Mouse (Mus musculus) gastrocnemius, postnatal 25 days (tissue): Measurements from ENCODE around the gene Foxo1. TPM values are rescaled to one million over a fixed set of nuclear protein-coding genes. Genes with fewer than 3 reads are reported as not detected.

ENCODE experiments used
- DNase-seq: peaks from one replicate; pipeline ENCODE4 v3.0.0; 2022
- total RNA-seq, 2 experiments: library from RNA; stranded (reverse); gene quantifications; 1 replicate in 1 of 2; 2 replicates in 1 of 2; pipeline ENCODE4 v1.2.3; 2021

The Foxo1 gene
- total RNA-seq, 2 experiments from 2014 or later: 15.5 to 19.3 TPM

DNA sequence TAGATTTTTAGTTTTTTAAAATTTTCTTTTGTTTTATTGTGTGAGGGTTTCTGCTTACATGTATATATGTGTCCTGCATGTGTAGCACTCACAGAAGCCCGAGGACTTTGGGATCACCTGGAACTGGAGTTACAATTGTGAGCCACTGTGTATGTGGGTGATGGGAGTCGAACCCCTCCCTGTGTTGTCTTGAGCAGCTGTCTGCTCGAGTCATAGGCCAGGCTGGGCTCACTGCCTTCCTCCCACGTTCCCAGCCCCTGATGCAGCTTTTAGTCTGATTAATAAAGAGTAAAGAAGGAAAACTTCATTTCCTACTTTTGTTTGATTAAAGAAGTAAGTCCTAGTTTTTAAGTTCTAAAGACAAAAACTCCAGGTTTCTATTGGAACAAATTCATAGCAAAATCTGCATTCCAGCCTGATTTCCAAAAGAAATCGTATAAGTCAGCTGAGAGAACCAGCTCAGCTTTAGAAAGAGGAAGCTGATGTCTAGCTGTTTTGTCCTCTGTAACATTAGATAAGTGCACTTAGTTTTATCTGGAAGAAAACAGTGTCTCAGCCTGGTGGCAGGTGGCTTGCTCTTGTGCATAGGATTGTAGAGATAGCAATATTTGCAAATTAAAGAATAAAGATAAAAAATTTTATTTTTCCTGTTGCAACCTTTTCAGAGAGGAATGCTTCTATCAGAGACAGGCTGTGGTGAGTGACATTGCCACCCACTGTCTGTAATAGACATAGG is 40.6 kb downstream of the Foxo1 start:
- DNase-seq: no peak

DNA sequence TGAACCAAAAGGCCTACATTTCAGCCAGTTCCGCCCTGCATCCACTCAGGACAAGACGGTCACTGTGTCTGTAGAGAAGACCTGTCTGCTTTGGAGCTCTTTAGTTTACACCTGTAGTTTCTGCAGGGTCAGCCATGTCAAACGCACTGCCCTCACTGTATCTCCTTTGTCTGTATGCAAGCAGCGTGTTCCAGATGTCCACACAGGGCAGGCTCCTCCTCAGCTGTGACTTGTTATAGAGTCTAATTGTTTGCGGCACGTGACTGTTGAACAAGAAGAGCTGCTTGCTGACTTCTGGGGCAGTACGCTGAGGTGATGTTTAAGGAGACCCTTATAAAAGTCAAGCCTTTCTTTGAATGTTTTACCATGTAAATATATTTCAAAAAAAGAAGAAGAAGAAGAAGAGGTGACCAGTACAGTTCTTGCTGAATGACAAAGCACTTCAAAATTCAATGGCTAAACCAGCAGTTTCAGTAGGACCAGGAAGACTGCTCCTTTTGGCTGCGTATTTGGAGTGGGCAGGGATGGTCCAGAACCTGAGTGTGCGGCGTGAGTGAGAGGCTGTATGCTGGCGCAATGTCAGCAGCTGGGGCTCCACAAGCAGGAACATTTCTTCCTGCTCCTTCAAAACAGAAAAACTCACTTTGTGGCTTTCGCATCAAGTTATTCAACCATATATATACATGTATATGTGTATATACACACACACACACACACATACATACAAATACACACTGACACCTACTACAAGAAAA is 52.6 kb downstream of the Foxo1 start:
- DNase-seq: no peak

DNA sequence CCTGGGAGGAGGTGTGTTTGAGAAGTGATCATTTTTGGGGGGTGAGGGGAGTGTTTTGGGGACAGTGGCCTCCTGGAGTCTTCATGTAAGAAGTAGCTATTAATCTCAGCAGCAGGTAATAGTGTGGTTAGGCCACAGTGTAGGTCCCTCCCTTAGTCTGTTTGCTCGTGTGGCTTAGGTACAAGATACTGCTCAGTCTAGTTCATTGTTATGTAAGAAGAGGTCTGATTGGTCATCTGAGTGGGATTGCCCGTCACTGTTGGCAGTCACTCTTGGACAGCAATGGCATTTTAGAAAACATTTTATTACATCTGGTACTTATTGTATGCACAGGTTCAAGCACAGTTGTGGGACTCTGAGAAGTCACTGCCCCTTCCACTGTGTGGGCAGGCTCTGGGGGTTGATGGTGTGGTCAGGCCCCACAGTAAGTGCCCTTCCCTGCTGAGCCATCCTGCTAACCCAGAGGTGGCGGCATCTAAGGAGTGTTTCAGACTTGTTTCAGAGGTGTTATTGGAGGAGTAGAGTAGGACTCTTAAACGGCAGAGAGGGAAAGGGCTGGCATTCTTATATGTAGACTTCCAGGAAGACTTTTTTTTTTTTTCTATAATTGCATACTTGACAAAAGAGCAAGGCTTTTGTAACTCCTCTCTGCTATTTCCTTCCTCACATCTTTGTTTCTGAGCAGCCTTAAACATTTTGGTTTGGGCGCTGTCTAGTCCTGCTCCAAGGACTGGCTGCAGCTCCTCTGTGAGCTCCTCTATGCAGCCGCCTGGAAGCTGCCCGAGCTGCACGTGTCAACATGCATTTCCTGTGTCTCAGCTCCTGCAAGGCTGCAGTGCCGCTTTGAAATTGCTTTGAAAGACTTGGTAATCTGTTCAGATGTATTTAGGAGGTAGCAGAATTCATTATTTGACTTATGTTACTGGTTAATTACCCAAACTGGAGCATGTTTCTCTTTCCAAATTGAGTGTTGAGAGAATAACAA is 54.6 kb downstream of the Foxo1 start:
- no peak for DNase-seq

DNA sequence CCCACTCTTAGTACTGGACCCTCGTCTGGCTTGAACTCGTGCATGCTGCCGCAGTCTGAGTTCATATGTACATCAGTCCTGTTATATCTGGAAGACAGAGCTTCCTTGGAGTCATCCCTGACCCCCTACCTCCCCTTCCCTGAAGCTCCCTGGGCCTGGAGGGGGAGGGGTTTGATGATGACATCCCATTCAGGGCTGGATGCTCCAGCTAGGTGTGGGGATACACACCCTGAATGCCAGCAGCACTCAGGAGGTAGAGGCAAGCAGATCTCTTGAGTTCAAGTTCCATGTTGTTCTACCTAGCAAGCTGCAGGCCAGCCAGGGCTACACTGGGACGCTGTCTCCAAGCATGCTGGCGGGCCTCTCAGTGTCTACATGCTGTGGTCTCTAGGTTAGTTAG is 56.9 kb downstream of the Foxo1 start:
- no peak for DNase-seq

DNA sequence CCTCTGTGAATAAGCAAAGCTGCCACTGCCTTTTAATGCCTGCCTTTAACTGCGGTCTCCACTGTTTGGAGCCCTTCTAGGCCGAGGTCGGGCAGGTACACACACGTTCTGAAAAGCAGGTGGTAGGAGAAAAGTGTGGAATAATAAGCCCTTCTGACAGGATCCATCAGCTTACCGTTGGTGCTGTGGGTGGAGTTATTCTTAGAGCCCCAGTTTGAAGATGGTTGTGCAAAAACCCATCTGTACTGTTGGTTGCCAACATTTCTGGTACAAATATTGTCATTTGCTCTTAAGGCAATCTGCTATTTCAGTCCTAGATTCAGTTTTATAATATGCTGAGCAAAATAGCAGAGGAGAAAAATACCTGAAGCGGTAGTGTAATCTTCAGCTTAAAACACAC is 58.6 kb downstream of the Foxo1 start:
- DNase-seq: no peak

DNA sequence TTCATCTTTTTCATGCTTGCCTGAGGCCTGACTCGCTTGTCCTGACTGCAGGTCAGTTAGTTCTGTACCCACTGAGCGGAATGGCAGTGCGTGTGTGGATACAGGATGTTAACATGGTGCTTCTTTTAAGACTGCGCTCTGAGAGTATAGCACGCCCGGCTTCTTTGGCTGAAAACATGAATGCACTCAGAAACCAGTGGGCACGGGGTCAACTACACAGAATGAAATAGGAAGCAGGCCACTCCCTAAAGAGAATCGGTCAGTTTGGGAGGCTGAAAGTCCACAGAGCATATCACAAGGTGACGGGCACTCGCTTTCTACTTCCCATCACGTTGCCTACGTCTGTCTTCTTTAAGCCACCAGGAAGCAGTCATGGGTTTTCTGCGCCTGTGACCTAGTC is 59.0 kb downstream of the Foxo1 start:
- DNase-seq: no peak

DNA sequence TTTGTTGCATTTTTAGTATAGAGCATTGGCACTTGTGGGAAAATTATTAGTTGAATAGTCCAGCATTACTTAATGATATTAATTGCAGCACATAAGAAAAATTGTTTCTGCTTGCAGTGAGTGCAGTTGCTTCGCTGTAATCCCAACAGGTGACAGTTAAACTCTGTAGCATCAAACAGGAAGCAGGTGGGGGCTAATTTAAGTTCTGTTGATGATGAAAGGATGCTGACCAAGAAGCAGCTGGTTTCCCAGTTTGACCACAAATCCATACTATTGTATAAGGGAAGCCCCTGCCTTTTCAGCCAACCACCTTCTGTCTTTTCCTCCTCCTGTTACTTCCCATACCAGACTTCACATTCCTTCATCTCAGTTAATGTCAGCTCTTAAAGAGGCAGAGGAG is 63.6 kb downstream of the Foxo1 start:
- no peak for DNase-seq

DNA sequence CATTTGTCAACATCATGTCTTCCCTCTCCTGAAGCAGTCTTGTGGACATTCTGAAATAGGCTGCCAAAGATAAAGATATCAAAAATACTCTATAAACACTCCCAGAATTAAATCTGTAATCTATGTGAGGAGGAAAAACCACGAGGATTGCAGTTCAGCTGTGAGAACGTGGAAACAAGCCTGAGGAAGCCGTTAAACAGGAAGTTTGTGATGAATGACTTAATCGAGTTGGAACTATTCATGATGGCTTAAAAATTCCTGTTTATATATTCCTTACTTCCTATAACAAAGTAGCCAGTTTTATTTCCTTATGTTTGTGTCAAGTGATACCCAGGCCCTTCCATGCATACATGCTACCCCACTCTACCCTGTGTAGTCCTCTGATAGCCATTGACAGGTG is 70.6 kb downstream of the Foxo1 start:
- DNase-seq: no peak

DNA sequence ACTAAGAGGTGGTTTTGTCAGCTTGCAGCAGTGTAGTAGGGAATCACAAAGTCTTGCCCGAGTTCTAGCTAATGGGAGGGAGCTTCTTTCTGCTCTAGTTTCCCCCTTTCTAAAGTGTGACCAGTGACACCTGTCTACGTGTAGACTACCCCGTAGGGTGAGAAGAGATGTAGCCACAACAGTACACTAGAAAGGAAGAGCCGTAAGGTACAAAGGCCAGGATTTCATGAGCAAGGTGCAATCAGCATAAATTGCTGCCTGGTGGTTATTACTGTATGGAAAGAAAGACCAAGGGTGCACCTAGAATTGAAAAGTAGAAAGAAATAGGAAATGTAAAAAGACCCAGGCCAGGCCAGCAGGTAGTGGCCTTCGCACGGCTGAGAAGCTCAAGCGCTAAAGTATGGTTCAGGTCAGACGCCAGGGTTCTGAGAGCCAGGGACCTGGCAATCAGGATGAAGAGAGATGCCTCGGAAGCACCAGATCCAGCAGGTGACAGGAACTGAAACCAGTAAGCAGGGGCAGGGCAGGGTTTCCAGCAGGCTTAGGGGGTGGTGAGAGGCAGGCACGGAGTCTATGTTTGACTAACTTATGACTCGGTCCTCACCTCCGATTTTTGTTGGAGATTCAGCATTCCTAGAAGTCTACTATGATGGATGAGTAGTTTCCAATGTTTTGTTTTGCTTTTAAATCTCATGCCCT is 72.3 kb downstream of the Foxo1 start:
- DNase-seq: no peak

DNA sequence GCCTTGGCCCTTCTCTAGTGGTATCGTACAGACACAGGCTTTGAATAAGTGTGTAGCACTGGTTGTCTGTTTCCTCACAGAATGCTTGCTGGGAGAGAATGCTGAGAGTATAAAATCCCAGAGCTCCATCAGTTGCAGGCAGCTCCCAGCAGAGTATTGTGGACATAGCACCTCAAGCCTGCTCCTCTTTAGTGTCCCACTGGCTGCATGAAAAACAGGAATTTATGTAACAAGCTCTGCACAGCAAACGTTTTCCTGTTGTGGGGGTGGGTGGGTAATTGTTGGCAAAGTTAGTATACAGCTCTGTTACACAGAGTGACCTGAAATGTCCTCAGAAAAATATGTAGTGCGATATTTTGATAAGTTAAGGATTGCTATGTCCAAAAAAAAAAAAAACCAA is 74.1 kb downstream of the Foxo1 start:
- DNase-seq: no peak

DNA sequence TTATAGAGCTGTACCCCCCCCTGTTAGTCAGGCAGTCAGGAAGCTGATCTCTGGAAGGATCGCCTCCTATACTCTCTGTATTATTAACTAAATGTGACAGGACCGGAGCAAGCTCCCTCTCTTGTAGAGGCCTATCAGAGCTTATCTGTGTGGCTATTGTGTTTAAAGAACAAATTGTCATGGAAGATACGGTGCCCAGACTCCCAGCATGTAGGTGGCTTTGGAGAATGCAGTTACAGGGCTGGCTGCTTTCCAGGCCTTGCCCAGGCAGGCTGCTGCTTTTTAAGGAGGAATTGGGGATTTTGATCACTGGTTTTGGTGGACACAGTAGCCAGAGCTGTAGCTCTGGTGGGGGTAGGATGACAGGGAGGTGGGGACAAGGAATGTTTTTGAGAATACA is 74.7 kb downstream of the Foxo1 start:
- no peak for DNase-seq

DNA sequence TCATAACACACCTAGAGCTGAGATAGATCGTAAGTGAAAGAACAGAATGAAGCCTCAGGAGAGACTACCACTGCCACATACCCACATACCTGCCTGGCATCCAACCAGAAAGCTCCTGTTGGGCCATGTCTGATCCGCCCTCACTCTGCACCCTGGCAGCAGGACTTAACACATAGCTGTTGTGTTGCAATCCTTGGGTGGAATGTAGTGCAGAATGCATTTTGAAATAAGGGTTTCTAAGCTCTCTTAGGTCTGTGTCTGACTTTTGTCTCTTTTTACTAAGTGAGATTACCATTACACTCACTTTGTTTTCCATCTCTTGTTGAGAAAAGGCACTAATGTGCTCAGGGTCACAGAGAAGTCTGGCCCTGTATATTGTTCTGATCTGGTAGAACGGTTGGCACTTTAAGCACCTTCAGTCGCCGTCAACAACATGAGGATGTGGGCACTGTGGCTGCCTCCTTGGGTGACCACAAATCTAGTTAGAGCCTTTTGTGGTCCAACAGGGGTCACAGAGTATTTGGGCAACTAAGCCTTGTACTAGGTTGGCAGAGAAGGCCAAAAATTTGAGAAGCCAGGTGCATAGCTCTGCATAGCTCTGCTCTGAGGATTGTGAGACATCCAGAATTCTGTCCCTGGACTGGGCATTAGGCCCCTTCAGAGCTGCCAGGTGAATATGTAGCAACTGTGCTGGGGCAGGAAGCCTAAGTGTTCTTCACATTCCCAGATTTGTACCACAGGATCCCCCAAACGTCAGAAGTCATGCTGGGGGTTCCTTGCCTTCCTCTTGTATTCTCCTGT is 75.3 kb downstream of the Foxo1 start:
- DNase-seq: no peak

DNA sequence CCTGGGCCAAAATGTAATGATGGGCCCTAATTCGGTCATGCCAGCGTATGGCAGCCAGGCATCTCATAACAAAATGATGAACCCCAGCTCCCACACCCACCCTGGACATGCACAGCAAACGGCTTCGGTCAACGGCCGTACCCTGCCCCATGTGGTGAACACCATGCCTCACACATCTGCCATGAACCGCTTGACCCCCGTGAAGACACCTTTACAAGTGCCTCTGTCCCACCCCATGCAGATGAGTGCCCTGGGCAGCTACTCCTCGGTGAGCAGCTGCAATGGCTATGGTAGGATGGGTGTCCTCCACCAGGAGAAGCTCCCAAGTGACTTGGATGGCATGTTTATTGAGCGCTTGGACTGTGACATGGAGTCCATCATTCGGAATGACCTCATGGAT is 77.7 kb downstream of the Foxo1 start:
- no peak for DNase-seq

DNA sequence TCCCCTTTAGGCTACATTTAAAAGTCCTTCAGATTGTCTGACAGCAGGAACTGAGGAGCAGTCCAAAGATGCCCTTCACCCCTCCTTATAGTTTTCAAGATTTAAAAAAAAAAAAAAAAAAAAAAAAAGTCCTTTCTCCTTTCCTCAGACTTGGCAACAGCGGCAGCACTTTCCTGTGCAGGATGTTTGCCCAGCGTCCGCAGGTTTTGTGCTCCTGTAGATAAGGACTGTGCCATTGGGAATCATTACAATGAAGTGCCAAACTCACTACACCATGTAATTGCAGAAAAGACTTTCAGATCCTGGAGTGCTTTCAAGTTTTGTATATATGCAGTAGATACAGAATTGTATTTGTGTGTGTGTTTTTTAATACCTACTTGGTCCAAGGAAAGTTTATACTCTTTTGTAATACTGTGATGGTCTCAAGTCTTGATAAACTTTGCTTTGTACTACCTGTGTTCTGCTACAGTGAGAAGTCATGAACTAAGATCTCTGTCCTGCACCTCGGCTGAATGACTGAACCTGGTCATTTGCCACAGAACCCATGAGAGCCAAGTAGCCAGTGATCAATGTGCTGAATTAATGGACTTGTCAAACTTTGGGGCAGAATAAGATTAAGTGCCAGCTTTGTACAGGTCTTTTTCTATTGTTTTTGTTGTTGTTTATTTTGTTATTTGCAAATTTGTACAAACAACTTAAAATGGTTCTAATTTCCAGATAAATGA is 79.0 kb downstream of the Foxo1 start:
- no peak for DNase-seq

DNA sequence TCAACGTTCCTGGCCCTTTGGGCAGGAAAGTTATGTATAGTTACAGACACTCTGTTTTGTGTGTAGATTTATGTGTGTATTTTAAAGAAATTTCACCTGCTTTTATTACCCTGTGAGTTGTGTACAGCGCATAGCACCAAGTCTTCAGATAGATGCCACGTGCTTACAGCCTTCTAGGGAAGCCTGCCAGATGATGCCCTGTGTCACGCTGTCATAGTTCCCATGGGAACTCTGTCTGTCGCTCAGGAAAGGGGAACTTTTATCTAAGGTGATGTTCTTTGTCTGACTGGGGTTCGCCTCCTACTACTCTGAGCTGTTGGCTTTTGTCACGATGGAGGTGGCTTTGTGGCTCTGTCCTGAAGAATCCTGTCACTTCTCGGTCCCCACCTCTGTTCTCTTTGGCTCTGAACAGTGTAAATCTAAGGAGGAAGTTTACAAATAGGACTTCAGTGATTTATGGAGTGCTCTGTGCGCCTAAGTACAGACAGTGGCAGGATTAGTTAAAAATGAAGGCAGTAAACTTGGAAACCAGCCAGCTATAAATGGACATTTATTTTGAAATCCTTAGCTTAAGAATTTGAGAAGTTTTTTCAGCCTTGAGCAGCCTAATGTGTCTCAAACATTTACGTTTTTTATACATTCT is 80.0 kb downstream of the Foxo1 start:
- no peak for DNase-seq

DNA sequence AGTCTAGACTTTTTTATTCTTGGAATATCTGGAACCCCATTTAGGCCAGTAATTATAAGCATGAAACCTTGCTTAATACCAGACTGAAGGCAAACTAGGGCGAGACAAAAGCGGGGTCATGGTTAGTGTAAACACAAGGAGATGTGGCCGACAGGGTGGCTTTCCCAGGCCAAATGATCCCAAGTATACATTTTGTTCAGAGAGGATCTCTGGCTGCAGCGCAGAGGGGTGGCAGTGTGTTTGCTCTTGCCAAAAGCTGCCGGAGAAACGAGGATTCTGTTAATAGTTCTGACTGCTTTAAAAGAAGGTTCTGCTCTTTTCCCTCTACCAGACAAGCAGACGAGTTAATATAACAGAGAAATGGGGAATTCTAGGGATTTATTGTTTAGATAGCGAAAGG is 82.5 kb downstream of the Foxo1 start:
- DNase-seq: no peak

DNA sequence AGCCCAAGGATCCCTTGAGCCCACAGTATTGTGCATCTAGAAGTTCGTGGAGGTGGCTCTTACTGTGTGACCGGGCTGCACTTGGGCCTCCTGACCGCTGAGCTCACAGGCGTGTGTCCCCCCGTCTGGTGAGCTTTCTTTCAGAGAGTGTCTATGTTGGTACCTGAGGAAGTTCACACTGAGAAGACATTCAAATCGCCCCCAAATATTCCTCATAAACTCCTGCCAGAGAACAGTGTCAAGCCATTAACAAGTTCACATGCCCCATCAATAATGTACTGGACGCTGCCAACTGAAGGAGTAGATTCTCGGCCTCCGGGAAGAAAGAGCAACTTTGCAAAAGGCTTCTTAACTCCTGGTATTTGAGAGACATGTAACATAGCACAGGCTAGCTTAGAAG is 83.8 kb downstream of the Foxo1 start:
- DNase-seq: no peak

DNA sequence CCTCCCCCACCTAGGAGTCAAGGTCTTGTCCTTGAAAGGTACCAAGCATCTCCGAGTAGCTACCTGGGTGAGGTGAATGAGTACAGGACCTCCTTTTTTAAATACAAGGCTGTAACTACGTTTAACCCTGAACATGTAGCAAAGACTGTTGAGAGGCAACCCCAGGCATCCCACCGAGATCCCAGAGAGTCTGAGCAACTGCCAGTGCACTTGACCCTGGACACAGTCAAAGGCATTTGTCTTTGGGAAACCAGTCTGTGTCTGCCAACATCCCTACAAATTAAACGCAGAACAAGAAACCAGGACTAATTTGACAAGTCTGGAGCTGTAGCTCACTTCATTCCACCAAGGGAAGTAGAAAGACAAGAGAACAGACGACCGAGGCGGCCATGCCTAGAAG is 86.1 kb downstream of the Foxo1 start:
- no peak for DNase-seq

DNA sequence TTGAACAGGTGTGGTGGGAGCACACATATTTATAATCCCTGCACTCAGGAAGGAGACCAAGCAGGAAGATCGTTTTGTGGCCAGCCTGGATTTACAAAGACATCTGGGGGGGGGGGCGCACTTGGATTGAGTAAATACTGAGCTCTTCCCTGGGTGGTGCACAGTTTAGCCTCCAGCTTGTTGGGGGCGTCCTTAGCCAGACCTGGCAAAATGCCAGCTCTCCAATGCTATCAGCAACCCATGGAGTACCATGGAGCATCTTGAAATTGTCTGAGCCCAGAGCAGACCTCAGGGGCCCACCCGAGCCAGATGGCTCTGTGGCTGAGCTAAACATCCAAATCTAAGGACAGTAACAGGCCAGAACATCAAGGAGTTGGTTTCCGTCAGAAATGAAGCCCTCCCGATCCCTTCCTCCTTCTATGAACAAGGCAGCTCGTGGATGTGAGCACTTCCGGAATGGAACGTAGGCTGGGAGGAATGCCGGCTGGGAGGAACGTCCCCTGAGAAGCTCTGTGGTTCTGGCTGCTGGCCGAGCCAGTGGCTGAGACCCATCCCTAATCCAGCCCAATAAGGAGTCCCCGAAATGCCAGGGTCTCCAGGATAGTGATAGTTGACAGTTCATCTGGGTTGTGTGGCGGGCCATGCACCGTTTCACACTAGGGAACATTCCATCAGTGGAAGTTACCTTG is 89.3 kb downstream of the Foxo1 start:
- no peak for DNase-seq
